Mouse (Mus musculus) frontal cortex, postnatal 25 days (tissue): ENCODE data around the gene Apbb2.

Experiments used
- DNase-seq, 2 experiments: peaks; one replicate each; pipeline ENCODE4 v3.0.0; 2022; ENCODE audit warnings: low spot score in 2 of 2

Apbb2 gene

GRCm38 (mm10) chr5:66618597-66618996 is at the start of gene Apbb2:
Gene Apbb2, minus strand, starts transcription at chr5:66618784.
- DNase-seq = peak; percentile 79 to 90

DNA sequence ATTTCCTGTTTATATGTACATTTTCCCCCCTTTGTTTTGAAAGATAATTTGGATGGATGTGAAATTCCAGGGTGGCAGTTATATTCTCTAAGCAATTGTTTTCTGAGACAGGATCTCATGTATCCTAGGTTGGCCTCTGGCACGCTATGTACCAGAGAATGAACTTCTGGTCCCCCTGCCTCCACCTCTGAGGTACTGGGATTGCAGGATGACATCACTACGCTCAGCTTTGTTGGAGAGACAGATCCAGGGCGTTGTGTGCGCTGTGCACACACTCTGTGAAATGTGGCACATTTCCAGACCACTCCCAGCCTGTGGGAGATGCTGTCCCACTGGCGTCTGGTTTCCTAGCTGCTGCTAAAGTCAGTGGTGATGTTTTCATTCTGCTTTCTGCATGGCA is 35.6 kb upstream of the Apbb2 start:
- DNase-seq = no peak

- no peak for DNase-seq
These were observed 28.9 kb upstream of the Apbb2 start for GRCm38 (mm10) chr5:66647504-66647903.

DNA sequence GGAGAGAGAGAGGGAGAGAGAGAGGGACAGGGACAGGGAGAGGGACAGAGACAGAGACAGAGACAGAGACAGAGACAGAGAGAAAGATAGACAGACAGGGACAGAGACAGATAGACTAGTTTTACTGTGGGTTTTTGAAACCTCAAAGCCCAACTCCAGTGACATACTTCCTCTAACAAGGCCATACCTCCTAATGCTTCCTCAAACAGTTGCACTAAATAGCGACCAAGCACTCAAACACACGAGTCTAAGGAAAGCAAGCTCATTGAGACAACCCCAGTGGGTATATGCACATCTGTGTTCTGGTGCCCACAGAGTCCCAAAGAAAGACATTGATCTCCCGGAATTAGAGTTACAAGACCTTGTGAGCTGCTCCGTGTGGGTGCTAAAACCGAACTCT is 24.7 kb upstream of the Apbb2 start:
- no peak for DNase-seq

GRCm38 (mm10) chr5:66642156-66642555 is 23.6 kb upstream of the Apbb2 start:
- DNase-seq = no peak

- DNase-seq = no peak
These were observed 17.0 kb upstream of the Apbb2 start for GRCm38 (mm10) chr5:66635459-66636079.

DNA sequence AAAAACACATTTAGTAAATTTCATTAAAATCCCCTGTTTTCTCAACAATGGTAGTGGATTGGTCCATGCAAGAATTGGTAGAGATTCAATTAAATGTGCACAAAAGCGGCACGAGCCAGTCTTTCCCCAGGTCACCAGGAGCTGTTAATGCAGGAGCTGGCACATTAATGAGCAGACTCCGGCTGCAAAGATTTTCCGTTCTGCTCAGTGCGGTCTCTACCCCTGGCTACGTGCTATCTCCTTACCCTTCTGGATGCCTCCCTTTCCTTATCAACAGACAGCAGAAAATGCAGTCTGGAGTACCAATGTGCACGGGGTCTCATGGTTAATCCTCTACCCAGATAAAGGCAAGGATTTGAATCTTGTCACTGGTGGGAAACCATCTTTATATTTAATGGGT is 9.2 kb upstream of the Apbb2 start:
- no peak for DNase-seq

- peak; percentile 65 to 77 for DNase-seq
These were observed 1.6 kb upstream of the Apbb2 start for GRCm38 (mm10) chr5:66620191-66620625.

DNA sequence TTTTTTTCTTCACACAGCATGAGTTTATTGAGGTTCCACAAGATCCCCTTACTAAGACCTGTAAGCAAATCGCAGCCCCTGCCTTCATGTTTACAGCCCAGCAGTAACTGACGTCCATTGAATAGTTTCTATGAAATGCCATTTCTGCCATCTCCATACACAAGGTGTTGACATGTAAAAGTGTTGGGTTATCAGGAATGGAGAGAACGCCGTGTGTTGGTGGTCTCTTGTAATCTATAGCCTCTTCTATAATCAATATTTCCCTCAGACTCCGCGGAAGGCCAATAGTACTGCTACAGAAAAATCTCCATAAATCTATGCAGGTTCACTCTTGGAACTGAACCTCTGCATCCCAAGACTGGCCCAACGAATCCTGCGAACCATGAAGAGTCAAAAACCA is 1.1 kb upstream of the Apbb2 start:
- DNase-seq = no peak

GRCm38 (mm10) chr5:66619195-66619594 is 611 bp upstream of the Apbb2 start:
- no peak for DNase-seq

DNA sequence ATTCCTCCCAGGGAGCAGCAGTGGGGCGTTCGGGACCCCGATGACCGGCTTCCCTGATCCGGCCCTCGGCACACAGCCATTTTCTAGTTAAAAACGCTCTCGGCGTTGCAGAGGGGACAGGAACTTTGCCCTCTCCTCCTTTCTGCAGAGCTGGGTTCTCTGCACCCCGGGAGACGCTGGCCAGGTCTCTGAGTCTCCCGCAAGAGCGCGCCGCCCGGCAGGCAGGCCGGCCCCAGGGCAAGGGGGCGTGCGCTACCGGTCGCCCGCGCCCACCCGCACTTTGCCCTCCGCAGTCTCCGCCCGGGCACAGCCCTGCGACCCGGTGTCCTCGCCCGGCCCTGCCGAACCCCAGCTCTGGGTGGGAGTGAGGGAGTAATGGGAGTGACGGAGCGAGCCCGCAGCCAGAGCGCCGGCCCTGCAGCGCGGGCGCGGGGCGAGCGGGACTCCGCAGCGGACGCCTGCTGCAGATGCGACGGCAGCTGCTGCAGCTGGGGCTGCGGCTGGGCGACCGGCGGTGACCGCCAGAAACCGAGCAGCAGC is 593 bp downstream of the Apbb2 start:
- peak in 1 of 2 experiments; percentile 21 for DNase-seq

DNA sequence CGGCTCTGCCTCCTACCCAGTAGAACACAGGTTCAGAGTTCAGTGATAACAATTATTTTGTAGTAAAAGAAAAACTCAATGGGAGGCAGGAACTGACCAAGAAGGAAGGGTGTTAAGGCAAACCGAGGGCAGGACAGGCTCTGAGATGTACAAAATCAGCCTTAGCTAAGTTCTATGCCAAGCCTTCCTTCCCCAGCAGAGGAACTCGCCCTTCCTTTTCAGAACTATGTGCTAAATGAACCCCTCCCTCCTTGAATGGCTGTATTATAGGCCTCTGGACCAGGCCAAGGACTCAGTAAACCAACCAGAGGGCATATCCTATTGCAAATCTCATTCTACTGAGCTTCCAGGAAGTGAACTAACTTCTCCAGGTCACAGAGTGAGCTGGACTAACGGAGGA is 3.6 kb downstream of the Apbb2 start:
- DNase-seq = no peak

- DNase-seq = no peak
These were observed 4.9 kb downstream of the Apbb2 start for GRCm38 (mm10) chr5:66613725-66614124.

- no peak for DNase-seq
These were observed 5.6 kb downstream of the Apbb2 start for GRCm38 (mm10) chr5:66612964-66613363.

DNA sequence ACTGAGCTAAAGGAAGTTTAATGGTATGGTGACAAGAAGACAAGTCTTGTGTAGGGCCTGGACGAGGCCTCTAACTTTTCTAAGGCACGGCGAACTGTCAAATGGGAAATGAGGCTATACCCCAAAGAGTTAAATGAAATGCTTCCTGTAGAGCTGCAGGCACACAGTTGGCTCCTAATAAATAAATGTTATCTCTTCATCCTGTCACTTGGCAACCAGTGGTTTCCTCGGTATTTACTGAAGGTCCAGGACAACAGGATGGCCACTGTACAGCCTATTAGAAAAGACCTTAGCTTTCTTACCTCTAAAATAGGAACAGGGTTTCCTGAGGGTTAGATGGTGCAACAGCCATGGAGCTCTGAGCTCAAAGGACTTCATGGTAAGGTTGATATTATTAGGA is 6.7 kb downstream of the Apbb2 start:
- DNase-seq = no peak

GRCm38 (mm10) chr5:66611361-66611760 is 7.2 kb downstream of the Apbb2 start:
- no peak for DNase-seq

DNA sequence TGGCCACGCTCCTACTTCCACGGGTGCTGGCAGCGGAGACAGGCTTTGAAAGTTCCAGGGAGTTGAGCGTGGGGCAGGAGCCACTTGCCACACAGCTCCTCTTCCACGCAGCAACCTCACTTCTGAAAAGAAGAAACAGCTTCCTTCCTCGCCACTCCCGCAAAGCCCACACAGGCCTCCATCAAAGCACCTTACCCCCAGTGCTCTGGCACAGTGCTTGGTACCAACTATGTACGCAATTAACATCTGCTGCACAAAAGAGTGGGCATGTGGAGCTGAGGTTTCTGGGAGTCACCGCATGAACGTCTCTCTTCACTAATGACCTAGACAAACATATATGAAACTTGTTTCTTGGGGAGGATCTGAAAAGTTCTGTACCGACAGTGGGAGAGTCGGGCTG is 8.3 kb downstream of the Apbb2 start:
- no peak for DNase-seq

- DNase-seq = no peak
These were observed 9.3 kb downstream of the Apbb2 start for GRCm38 (mm10) chr5:66609306-66609705.

DNA sequence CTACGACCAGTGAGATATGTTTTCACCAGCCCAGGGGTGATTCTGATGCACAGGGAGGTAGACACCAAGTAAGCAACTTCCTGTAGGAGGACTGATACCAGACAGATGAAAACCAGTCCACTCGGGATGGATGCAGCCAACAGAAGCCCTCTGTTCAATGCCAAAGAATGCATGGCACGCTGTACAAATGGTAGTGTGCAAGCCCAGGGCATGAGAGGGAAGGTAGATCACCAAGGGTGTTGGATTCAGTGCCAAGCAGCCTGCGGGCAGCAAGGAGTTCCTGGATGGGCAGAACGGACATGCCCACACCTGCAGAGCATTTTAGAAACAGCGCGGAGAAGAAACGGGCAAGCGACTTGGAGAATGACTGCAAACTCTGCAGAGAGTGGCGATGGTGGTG is 10.8 kb downstream of the Apbb2 start:
- DNase-seq = no peak

DNA sequence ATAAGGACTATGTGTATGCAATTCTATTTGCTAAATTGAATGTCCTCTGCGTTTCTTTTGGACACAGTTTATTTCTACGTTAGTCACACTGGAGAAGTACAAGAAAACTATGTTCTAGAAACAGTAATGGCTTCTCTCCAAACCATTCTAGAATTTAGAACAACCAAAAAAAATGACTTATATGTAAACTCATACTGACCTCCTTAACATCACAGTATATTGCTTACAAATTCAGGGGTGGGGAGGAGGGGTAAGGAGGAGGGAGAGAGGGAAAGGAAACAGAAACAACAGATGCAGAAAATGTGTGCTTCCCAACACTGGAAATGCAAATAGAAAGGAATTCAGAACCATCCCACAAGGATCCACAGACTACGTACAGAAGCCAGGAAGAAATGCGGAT is 11.4 kb downstream of the Apbb2 start:
- DNase-seq = no peak

DNA sequence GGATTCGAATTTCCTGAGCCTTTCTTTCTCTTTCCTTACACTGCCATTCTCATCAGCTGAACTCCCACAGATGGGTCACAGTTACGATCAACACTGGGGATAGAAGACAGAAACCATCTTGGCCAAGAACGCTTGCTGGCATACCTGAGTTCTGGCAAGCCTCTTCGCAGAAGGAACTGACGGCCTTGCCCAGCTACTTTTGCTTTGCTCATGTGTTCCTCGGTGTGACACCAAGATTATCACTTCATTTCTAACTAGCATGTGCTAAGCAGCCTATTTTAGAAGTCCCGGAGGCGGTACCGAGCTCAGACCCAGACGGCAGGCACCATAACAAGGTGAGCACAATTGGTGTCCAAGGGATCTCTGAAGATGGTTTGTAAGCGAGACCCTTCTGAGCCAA is 12.9 kb downstream of the Apbb2 start:
- no peak for DNase-seq

- DNase-seq = no peak
These were observed 14.2 kb downstream of the Apbb2 start for GRCm38 (mm10) chr5:66604423-66604822.

DNA sequence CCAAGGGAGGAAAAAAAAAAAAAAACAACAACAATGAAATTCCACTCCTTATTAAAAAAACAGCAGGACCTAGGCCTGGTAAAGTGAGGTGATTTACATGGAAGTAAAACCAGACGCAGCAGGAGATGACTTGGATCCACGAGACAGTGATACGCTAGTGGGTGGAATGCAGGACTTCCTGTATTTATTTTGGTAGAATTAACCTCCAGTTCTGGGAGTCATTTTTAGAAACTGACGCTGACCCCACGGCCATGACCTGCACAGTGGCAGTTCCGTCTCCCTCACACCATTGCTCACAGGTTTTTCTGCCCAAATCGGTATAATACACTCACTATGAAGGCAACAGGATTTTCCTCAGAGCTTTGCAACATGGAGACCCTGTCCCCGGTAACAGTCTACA is 14.8 kb downstream of the Apbb2 start:
- no peak for DNase-seq

- DNase-seq = no peak
These were observed 15.4 kb downstream of the Apbb2 start for GRCm38 (mm10) chr5:66603223-66603622.
